Mouse (Mus musculus) kidney, adult 11 months (tissue): ENCODE results near the gene Hivep1.

Experiments
- DNase-seq: peaks from one replicate; pipeline ENCODE4 v3.0.0; 2022

Gene Hivep1

GRCm38 (mm10) chr13:42242131-42242530 lies 190.3 kb downstream of the Hivep1 start:
- DNase-seq: no peak
